Mouse (Mus musculus) cortical plate, adult 2 months (tissue): ENCODE data around the gene Eif5. TPM values are rescaled to one million over a fixed set of nuclear protein-coding genes. Genes with fewer than 3 reads are reported as not detected.
A peak's percentile ranks its signal among the peaks of the same experiment; 100 is the strongest.

Experiments used
- H3K27ac ChIP-seq: fragments of 200-500 bp; 2 replicates; pipeline ENCODE4 v1.5.1; 2012; ENCODE audit warnings: low read length, control low read depth, inconsistent platforms; ENCODE audit not compliant: insufficient read depth
- H3K4me1 ChIP-seq: fragments of 200-500 bp; 2 replicates; pipeline ENCODE4 v1.6.1; 2011; ENCODE audit warnings: low read length; ENCODE audit not compliant: control insufficient read depth, insufficient read depth
- H3K4me3 ChIP-seq: fragments of 200-500 bp; 2 replicates; pipeline ENCODE4 v1.5.1; 2011; ENCODE audit warnings: mild to moderate bottlenecking, low read length, control low read depth; ENCODE audit not compliant: insufficient read depth
- CTCF ChIP-seq: fragments of 200-500 bp; IDR thresholded peaks from 2 replicates; pipeline ENCODE4 v1.5.1; 2011; ENCODE audit warnings: mild to moderate bottlenecking, control low read depth, low read length; ENCODE audit not compliant: insufficient read depth; ENCODE audit errors: extremely low read depth
- POLR2A ChIP-seq: fragments of 200-500 bp; IDR thresholded peaks from 2 replicates; pipeline ENCODE4 v1.6.1; 2011; ENCODE audit warnings: mild to moderate bottlenecking, low read length, control low read depth; ENCODE audit not compliant: insufficient read depth; ENCODE audit errors: extremely low read depth
- polyA plus RNA-seq: library from polyadenylated mRNA; depleted of rRNA; stranded (reverse); fragments of >200 nt; gene quantifications from 2 replicates; pipeline ENCODE4 v1.2.3, GENCODE M21; 2012

Eif5 gene
- polyA plus RNA-seq, 1 experiment = 149 TPM

DNA sequence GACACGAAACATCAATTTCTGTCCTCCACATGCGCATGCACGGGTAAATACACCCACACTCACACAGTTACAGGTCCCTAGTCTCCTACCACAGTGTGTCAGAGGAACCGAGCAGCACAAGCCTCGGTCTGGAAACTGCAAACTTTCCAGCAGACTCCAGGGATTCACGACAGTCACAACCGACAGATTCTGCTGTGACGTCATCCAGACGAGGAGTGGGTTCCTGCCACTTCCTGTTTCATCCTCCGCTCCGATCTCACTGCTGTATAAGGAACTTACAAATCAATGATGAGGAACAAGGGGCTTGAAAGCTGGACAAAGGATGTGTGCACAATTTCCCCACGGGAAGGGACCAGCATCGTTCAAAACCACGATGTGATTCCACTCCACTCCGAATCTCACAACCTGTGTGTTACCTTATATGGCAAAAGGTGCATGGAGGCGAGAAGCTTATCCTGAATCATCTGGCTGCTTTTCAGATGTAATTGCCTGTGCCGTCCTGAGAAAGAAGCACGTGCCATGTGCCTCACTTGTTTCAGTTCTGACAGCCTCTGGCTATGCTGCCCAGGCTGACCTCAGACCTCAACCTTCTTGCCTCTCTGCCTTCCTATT is 21.9 kb downstream of the Eif5 start:
- H3K27ac ChIP-seq = no peak overlapping the region
- TF ChIP-seq CTCF = no peak
- peak; percentile 17; the same call in 1 of the 2 replicates for TF ChIP-seq POLR2A
- H3K4me3 ChIP-seq = peak overlapping the region; percentile 31
- peaks cover 4% of the 10 kb centered on the region; the same call in 1 of the 2 replicates for H3K4me1 ChIP-seq

DNA sequence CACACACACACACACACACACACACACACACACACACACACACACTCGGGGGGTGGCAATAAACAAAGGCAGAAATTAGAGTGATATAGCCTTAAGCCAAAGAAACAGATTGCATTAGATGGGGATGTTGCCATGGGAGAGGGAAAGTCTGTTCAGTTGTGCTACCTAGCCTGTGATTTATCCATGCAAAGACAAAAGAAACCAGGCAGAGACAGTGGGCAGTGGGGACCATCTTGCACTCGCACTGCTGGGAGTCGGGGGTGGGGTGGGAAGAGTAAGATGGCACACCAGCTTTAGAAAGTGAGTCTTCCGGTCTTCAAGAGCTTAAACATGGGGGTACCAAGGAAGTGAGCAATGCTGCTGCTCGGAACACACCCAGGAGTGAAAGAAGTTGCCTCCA is 22.5 kb downstream of the Eif5 start:
- TF ChIP-seq POLR2A = no peak
- Histone ChIP-seq H3K4me3 (peak overlapping the region; percentile 31; the same call in 1 of the 2 replicates), H3K4me1 (peaks cover 4% of the 10 kb centered on the region; the same call in 1 of the 2 replicates), H3K27ac (no peak overlapping the region)

DNA sequence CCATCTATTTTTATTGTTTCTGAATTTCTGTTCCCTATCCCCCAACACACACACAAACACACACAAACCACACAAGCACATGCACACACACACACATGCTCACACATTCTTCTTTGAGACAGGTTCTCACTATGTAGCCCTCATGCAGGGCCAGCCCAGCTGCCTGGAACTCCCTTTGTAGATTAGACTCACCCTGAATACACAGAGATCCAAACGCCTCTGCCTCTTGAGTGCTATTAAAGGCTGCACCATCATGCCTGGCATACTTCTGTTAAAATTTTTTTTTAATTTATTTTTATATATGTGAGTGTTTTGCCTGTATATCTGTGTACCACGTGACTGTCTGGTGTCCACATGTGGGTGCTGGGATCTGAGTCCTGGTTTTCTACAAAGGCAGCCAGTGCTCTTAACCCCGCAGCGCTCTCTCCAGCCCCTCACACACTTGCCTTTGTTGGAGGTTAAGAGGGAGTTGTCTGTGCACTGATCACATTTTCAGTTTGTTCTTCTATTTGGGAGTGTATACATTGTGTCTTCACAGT is 24.5 kb downstream of the Eif5 start:
- TF ChIP-seq CTCF (no peak), POLR2A (no peak)
- no peak overlapping the region for H3K4me3 ChIP-seq
- H3K4me1 ChIP-seq = peaks cover 4% of the 10 kb centered on the region; the same call in 1 of the 2 replicates
- no peak overlapping the region for H3K27ac ChIP-seq

DNA sequence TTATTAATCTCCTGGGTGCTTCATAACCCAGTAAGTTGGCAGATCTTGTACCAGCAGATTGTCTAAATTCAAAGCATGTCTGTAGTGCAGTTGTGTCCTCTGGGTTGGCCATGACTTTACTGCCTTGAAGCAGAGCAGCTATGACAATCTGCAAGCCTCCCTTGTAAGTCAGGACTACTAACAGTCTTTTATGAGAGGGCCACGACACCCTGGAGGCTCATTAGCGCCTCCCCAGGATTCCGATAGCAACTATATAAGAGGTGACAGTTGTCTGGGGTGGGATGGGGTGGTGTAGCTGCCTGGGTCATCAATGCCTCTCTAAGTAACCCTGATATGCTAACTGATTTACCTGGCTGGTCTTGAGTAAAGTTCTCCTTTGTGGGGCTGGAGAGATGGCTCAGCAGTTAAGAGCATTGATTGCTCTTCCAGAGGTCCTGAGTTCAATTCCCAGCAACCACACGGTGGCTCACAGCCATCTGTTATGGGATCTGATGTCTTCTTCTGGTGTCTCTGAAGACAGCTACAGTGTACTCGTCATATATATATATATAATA is 25.3 kb downstream of the Eif5 start:
- Histone ChIP-seq H3K4me3 (no peak overlapping the region), H3K27ac (no peak overlapping the region), H3K4me1 (peaks cover 4% of the 10 kb centered on the region; the same call in 1 of the 2 replicates)
- no peak for TF ChIP-seq CTCF
- TF ChIP-seq POLR2A = no peak

DNA sequence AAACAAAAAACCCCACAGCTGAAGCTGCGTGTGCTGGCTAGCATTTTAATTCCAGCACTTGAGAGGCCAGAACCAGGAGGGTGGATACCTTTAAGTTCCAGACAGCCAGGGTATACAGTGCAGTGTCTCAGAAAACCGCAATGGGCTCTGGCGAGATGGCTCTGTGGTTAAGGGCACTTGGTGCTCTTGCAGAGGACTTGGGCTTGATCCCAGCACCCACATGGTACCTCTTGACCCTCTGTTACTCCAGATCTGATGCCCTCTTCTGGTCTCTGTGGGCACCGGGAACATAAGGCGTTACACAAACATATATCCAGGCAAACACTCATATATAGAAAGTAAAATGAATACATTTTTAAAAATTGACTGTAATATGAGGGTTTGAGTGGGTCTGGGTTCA is 27.5 kb downstream of the Eif5 start:
- Histone ChIP-seq H3K4me1 (peaks cover 4% of the 10 kb centered on the region; the same call in 1 of the 2 replicates), H3K27ac (no peak overlapping the region), H3K4me3 (no peak overlapping the region)
- no peak for TF ChIP-seq CTCF
- TF ChIP-seq POLR2A = no peak

DNA sequence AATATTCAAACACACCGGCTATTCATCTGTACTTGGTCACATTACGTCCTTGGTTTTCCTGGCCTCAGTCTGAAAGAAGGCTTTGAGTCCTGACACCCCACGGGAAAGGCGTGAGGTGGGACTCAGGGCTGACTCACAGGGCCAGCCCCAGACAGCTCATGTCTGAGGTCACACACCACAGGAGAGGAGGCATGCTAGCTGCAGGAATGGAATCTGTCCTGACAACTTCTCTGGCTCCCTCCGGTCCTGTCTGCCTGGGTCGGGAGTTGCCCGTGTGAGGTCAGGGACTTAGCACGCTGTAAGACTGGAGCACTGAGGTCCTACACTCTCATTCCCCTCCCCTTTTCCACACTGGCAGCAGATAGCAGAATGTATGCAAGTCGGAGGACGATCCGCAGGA is 31.0 kb downstream of the Eif5 start:
- H3K4me1 ChIP-seq = peaks cover 4% of the 10 kb centered on the region; the same call in 1 of the 2 replicates

DNA sequence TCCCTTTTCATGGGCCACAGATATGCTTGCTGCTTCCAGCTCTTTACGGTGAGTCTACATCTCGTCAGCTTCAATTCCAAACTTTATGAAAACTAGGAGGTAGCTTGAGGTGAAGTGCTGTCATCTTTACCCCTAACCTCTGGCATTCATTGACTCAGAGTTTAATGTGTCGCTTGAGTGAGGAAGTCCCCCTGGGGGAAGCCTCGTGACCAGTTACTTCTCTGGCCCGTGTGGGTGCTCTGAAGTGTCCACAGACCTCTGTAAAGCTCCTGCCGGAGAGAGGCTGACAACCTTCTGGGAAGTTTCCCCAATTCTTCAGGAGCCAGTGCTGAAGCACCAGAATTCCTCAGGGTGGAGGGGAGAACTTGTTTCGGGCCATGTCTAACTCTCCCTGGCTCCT is 34.6 kb downstream of the Eif5 start:
- Histone ChIP-seq H3K4me3 (no peak overlapping the region), H3K27ac (no peak overlapping the region), H3K4me1 (peaks cover 8% of the 10 kb centered on the region; the same call in 1 of the 2 replicates)
- TF ChIP-seq POLR2A (no peak), CTCF (no peak)

More for the DNA sequence above, 31.0 kb downstream of the Eif5 start:
- H3K4me3 ChIP-seq = no peak overlapping the region
- TF ChIP-seq CTCF (no peak), POLR2A (no peak)
- no peak overlapping the region for H3K27ac ChIP-seq

DNA sequence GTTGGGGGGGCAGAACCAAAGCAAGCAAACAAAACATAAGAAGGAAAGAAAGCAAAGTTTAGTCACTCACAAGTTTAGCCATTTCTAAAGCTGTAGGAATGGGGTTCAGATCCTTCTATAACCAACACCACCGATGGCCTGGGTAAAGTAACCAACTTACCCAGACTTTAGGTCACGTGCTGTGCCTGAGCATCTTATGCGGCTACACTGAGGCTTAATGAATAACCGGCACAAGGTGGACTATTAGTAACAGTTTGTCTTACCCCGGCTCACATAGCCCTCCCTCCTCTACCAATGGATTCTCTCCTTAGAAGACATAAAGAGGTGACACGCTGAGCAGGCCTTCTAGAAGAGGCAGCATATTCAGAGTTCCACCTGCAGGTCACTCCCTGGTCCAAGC is 35.5 kb downstream of the Eif5 start:
- H3K4me3 ChIP-seq = peak overlapping the region; percentile 100
- peaks cover 8% of the 10 kb centered on the region; the same call in 1 of the 2 replicates for H3K4me1 ChIP-seq
- H3K27ac ChIP-seq = no peak overlapping the region
- TF ChIP-seq CTCF = no peak
- TF ChIP-seq POLR2A = no peak

DNA sequence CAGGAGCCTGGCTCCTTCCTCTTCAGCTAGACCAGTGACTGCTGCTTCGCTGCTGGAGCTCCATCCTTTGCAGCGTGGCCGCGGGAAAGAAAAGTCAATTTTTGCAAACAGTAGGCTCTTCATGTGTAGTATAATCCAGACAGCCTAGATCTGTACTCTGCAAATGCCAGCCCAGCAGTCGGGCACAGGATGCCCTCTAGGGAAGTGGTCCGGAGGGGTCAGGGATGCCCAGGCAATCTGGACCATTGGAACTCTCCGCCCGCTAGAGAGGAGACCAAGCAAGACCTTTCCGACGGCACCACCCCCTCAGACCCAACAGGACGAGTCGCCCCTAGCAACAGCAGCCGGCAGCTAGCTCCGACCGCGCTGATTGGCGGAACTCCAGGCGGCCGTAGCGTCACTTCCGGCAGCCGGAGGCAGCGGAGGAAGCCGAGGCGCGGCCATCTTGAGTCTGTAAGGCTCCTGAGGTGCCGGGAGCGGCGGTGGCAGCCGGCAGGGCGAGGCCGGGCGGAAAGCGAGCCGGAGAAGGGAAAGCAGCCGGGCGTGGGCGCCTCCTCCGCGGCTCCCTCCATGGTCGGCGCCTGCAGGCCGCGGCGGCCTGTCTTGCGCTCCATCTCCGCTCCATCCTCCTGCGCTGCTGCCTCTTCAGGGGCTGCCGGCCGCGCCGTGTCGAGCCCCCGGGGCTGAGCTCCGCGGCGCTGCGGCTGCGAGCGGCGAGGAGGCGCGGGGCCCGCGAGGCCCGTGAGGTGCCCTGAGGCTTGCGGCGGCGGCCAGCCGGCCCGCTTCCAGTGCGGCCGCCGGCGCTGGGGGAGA is 36.5 kb downstream of the Eif5 start, which contains the start of gene Mark3:
Gene Mark3, plus strand, starts transcription at position 450 of the 813 bp plus-strand sequence.
- Histone ChIP-seq H3K4me1 (peaks cover 8% of the 10 kb centered on the region; the same call in 1 of the 2 replicates), H3K27ac (peak within 1 kb of the TSS; percentile 95), H3K4me3 (peak within 1 kb of the TSS; percentile 100)
- TF ChIP-seq POLR2A (peak; percentile 70), CTCF (no peak)
